Mouse (Mus musculus) embryonic fibroblast, embryonic 13.5 days (primary cell): ENCODE measurements at regions not wholly inside any gene's neighbourhood (a gene's known extent, or its start where the extent isn't known, plus 50 kb on each side); places are given as distances from the start of the nearest gene placed in this dataset.

Source experiments
- CTCF ChIP-seq: IDR thresholded peaks from 2 replicates; pipeline ENCODE4 v1.5.1; 2011; ENCODE audit warnings: mild to moderate bottlenecking, control low read depth, low read length, moderate library complexity, borderline replicate concordance; ENCODE audit not compliant: insufficient read depth
- POLR2A ChIP-seq: IDR thresholded peaks from 2 replicates; pipeline ENCODE4 v1.6.1; 2011; ENCODE audit warnings: low read depth, mild to moderate bottlenecking, control low read depth, low read length, moderate library complexity

GRCm38 (mm10) chr1:64220040-64220439, 98.0 kb upstream of the Klf7 start:
- TF ChIP-seq CTCF (no peak), POLR2A (no peak)
